Mouse (Mus musculus) T-helper 2 cell (primary cell): ENCODE data around the gene Mvb12b.

Source experiments
- in situ Hi-C: fragments of 300-600 bp; cut with MboI, MseI; formaldehyde crosslinking; loops from one replicate; pipeline ENCODE4 v1.15.1; 2025; ENCODE audit warnings: high pct_unique_total_duplicates

Gene Mvb12b

DNA sequence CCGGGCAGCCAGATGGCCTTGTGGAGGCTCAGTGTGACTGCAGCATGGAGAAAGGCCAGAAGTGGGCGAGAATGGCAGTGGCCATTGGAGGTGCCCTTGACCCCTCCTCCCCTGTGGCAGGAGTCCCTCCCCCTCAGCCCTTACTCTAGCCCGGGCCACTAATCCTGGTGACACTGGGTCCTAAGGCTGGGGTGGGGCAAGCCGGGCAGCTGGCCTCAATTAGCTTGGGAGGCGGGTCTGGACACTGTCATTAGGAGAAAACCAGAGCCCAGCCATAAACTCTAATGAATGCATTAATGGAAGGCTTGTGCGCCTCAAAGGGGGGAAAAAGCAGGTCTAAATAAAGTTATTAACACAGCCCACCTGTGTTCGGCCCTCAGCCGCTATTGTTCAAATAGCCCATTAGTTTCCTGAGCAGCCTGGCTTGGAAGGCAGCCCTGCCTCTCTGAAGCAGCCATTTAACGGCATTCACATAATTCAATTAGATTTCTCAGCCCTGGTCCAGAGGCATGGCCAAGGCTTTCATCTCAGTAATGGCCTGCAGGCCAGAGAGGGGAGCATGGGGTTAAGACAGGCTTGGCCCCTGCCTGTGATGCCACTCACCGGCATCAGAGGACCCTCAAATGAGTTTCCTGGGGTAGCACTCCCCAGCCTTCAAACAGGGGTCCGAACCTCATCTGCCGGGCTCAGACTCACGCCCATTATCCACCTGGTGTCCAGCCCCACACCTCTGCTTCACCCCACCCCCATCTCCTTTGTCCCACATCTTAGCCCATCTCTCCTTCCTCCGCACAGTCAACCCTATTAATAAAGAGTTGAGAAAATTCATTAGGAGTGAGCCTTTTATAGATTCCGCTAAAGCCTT is 186.9 kb downstream of the Mvb12b start:
- in situ Hi-C loops = no loop called here

GRCm38 (mm10) chr2:33698898-33699297 is 188.8 kb downstream of the Mvb12b start:
- in situ Hi-C loops = no loop called here

DNA sequence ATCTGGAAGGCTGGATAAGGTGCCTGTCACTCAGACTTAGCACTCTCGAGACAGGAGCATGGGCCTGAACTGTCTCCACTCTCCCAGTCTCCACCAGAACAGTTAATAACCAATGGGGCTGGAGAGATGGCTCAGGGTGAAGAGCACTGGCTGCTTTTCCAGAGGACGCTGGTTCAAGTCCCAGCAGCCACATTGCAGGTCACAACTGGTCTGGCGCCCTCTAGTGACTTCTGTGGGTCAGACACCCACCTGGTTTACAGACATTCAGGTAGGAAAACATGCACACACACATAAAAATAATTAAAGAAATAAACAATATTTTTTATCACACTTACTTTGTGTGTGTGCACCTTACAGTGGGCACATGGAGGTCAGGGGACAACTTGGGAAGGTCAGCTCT is 191.3 kb downstream of the Mvb12b start:
- in situ Hi-C loops = no loop called here

DNA sequence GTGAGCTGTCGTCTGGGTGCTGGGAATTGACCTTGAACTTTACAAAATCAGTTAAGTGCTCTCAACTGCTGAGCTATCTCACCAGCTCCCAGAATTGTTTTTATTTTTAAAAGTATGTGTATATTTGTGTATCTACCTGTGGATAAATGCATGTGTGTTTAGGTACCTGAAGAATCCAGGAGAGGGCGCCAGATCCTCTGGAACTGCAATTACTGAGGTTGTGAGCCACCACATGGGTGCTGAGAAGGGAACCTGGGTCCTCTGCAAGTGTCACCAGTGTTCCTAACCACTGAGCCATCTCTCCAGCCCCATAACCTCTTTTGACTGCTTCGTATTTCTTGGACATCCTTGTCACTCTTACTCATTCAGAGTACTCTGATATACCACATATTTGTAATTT is 193.8 kb downstream of the Mvb12b start:
- in situ Hi-C loops = loop anchor here (5.0 kb wide), 1 partner anchor 38 kb away; no protein-coding TSS in a partner anchor

- in situ Hi-C loops = loop anchor here (5.0 kb wide), 1 partner anchor 42 kb away; no protein-coding TSS in a partner anchor
These were observed 197.8 kb downstream of the Mvb12b start for GRCm38 (mm10) chr2:33689880-33690462.

DNA sequence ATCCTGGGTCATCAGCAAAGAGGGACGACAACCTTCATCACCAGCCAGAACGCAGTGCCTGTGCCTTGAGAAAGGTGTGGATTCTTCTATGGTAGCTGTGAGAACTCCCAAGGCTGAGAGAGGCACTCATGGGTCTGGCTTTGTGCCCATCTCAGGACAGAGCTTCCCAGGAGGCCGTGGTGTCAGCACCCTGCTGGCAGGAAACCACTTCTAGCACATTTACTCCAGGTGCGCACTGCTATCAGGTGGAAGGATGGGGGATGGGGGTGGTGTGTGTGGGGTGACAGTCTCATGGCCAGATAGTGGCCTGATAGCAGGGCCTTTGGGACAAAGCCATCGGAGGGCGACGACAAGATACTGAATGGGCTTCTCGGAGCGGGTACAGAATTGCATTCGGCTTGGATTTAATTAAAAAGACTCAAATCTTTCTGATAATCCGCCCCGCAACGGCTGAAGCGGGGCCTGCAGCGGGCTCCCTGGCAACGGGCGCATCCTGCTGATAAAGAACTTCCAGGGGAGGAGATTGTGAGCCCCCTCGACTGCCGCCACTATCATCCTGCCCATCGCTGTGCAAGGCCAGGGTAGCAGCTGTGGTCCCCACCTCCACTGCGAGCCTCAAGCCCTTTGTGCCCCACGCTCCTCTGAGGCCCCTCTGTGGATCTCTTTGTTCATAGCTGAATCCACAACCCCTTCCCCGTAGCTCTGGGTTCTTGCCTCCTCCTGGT is 198.4 kb downstream of the Mvb12b start:
- in situ Hi-C loops = no loop called here

- in situ Hi-C loops = no loop called here
These were observed 204.2 kb downstream of the Mvb12b start for GRCm38 (mm10) chr2:33683594-33683993.

DNA sequence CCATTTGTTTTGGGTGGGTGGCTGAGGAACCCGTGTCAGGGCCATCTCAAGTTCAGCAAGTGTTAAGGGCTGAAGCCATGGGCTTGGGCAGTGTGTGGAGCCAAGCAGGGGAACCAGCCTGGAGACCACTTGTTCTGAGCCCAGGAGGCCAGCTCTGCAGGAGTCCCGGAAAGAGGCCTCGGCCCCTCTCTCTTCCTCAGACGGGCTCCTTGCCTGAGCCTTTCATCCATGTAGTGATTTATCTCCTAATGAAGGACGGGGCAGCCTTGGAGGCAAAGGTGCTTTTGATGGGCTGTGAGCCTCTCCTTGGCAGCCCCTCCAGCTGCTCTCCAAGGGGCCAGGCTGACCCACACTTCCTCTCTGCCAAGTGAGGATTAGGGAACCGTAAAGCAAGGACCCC is 204.7 kb downstream of the Mvb12b start:
- in situ Hi-C loops = no loop called here

- in situ Hi-C loops = no loop called here
These were observed 205.5 kb downstream of the Mvb12b start for GRCm38 (mm10) chr2:33682219-33682618.
